Mouse (Mus musculus): ENCODE measurements around the gene Lrrc7. TPM values are rescaled to one million over a fixed set of nuclear protein-coding genes. Genes with fewer than 3 reads are reported as not detected.
A peak's percentile ranks its signal among the peaks of the same experiment; 100 is the strongest.

The Lrrc7 gene
- total RNA-seq, 2 experiments from 2014 or later, result 119 to 126 TPM

- no peak overlapping the region for H3K27ac ChIP-seq
- TF ChIP-seq CTCF (conservative IDR thresholded peaks at IDR 0.05), result no peak
- DNase-seq (ENCODE audit: low spot score in 2 of 2), result no peak
- H3K4me3 ChIP-seq, result no peak overlapping the region
Measured at GRCm38 (mm10) chr3:158528471-158528870, 33.5 kb downstream of the Lrrc7 start.

DNA sequence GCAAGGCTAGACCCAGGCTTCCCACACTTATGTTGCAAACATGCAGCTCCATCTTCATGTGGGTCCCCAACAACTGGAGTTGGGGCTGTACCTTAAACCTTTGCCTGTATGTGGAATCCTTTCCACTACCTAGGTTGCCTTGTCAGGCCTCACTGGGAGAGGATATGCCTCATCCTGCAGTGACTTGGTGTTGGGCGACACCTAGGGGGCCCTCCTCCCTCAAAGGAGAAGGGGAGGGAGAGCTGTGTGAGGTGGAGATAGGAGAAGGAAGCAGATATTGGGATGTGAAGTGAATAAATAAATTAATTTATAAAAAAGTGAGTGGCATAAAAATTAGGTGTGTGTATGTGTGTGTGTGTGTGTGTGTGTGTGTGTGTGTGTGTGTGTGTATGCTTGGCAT is 68.3 kb downstream of the Lrrc7 start:
- no peak for TF ChIP-seq CTCF (conservative IDR thresholded peaks at IDR 0.05)
- H3K4me3 ChIP-seq, result no peak overlapping the region
- DNase-seq (ENCODE audit: low spot score in 2 of 2), result no peak
- no peak overlapping the region for H3K27ac ChIP-seq

GRCm38 (mm10) chr3:158479677-158480076 is 82.3 kb downstream of the Lrrc7 start:
- no peak for TF ChIP-seq CTCF (conservative IDR thresholded peaks at IDR 0.05)
- no peak overlapping the region for H3K4me3 ChIP-seq

GRCm38 (mm10) chr3:158400600-158400999 is 161.4 kb downstream of the Lrrc7 start:
- no peak overlapping the region for H3K27ac ChIP-seq
- DNase-seq (ENCODE audit: low spot score in 2 of 2), result no peak

More at GRCm38 (mm10) chr3:158479677-158480076, 82.3 kb downstream of the Lrrc7 start:
- DNase-seq (ENCODE audit: low spot score in 2 of 2), result no peak
- H3K27ac ChIP-seq, result no peak overlapping the region

GRCm38 (mm10) chr3:158391534-158391933 is 170.5 kb downstream of the Lrrc7 start:
- Histone ChIP-seq H3K4me3 (no peak overlapping the region), H3K27ac (peak overlapping the region; percentile 88)
- no peak for TF ChIP-seq CTCF (conservative IDR thresholded peaks at IDR 0.05)
- peak in 1 of 2 experiments; percentile 54 for DNase-seq (ENCODE audit: low spot score in 2 of 2)

More at GRCm38 (mm10) chr3:158400600-158400999, 161.4 kb downstream of the Lrrc7 start:
- H3K4me3 ChIP-seq, result no peak overlapping the region
- no peak for TF ChIP-seq CTCF (conservative IDR thresholded peaks at IDR 0.05)

DNA sequence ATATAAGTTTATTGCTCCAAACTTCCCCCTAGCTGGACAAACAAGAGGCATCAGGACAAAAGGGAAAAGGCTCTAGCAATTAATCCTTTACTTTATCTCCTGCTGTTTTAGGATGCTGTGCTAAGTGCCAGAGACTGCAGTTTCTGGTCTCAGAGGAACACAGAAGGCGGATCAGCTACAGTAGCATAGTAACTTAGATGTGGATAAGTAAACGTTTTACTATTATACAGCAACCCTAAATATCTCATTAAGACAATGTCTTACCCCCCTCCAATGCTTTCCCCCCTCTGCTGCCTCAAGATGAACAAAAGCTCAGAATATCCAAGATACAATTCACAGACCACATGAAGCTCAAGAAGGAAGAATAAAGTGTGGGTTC is 174.0 kb downstream of the Lrrc7 start:
- peak overlapping the region; percentile 63 for H3K27ac ChIP-seq
- no peak for DNase-seq (ENCODE audit: low spot score in 2 of 2)
- TF ChIP-seq CTCF (conservative IDR thresholded peaks at IDR 0.05), result no peak
- H3K4me3 ChIP-seq, result no peak overlapping the region

DNA sequence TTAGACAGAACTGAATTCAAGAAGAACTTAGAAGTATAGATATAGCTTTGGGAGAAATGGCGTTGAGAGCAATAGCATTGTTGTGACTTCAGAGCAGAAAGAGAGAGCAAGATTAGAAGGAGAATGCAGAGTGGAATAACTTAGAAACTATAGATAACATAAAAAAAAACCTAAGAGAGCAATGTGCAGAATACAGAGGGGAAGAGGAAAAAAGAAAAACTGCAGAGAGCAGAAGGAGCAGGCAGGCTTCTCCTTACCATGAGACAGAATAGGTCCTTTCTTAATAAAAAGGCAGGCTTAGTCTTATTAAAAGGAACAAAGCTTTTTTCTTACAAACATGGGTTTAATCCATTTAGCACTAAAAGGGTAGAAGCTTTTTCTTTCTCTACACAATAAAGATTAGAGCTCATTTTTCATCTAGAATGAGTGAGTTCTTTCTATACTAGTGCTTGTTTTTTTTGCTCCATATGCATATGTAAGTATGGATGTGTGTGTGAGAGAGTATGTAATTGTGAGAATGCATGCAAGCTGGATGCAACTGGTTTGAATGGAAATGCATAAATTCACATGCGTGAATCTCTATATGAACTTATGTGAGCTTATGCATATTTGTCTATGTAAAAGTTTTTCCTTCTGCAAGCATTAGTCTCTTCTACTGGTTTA is 174.5 kb downstream of the Lrrc7 start:
- H3K27ac ChIP-seq, result peak overlapping the region; percentile 63; the same call in 1 of the 2 replicates
- no peak overlapping the region for H3K4me3 ChIP-seq
- no peak for DNase-seq (ENCODE audit: low spot score in 2 of 2)
- no peak for TF ChIP-seq CTCF (conservative IDR thresholded peaks at IDR 0.05)

- Histone ChIP-seq H3K27ac (0 out of 2 replicates have a peak overlapping the region, but pooled peaks have one; percentile 63), H3K4me3 (no peak overlapping the region)
- no peak for DNase-seq (ENCODE audit: low spot score in 2 of 2)
- no peak for TF ChIP-seq CTCF (conservative IDR thresholded peaks at IDR 0.05)
Measured at GRCm38 (mm10) chr3:158386848-158387247, 175.2 kb downstream of the Lrrc7 start.

DNA sequence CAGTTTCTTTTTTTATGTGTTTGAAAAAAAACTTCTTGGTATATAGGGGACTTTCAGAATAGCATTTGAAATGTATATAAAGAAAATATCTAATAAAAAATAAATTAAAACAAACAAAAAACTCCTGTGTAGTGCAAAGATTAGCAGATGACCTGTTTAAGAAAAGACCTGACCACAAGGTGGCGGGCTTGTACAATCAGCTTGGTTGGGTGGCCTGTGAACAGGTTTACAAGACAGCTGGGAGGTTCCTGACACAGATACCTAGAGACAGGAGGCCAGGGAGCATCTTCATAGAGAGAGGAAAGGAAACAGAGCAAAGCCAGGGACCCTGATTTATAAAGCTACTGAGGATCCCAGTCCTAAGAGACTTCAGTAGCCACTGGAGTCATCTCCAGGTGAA is 186.1 kb downstream of the Lrrc7 start:
- Histone ChIP-seq H3K27ac (no peak overlapping the region), H3K4me3 (no peak overlapping the region)
- no peak for DNase-seq (ENCODE audit: low spot score in 2 of 2)
- peak; percentile 70 for TF ChIP-seq CTCF (conservative IDR thresholded peaks at IDR 0.05)

DNA sequence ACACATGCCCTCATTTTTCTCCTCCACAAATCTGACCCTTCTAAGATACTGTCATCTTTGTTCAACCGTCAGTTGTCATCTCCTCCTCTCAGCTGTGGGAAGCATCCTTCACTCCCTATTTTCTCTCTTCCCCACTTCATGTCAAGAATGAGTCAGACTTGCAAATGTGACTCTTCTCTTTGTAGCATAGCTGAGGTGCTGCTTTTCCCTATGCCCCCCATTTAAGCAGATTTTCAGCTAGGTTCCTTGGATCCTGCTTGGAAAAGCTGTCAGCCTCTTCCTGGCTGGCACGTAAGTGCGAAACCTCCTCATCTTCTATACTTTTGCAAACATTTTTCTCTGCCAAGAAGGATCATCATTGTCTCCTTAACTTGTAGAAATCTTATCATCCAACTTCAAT is 192.9 kb downstream of the Lrrc7 start:
- H3K4me3 ChIP-seq, result no peak overlapping the region
- TF ChIP-seq CTCF (conservative IDR thresholded peaks at IDR 0.05), result no peak
- DNase-seq (ENCODE audit: low spot score in 2 of 2), result no peak
- 0 out of 2 replicates have a peak overlapping the region, but pooled peaks have one; percentile 39 for H3K27ac ChIP-seq

GRCm38 (mm10) chr3:158365801-158366200 is 196.2 kb downstream of the Lrrc7 start:
- H3K4me3 ChIP-seq, result no peak overlapping the region
- TF ChIP-seq CTCF (conservative IDR thresholded peaks at IDR 0.05), result no peak
- no peak for DNase-seq (ENCODE audit: low spot score in 2 of 2)
- no peak overlapping the region for H3K27ac ChIP-seq

GRCm38 (mm10) chr3:158362091-158362490 is 199.9 kb downstream of the Lrrc7 start:
- no peak for TF ChIP-seq CTCF (conservative IDR thresholded peaks at IDR 0.05)
- no peak overlapping the region for H3K27ac ChIP-seq
- DNase-seq (ENCODE audit: low spot score in 2 of 2), result no peak
- no peak overlapping the region for H3K4me3 ChIP-seq

DNA sequence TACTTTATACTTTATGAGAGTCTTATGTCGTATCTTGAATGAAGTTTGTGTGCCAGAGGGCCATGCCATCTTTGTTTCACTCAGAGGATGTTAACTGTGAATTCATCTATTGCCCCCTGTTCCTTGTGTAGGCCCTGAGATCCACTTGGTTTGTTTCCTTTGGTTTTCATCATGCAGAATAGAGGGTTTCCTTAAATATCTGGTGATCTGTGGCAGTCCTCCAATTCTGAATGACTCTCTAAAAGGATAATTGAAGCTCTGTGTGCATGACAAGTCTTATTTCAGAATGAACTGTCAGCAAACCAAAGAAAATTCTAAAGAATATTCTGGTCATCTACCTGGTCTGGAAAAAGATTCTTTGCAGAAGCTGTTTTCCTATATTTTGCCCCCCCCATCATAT is 205.3 kb downstream of the Lrrc7 start:
- DNase-seq (ENCODE audit: low spot score in 2 of 2), result no peak
- H3K4me3 ChIP-seq, result no peak overlapping the region
- H3K27ac ChIP-seq, result no peak overlapping the region

DNA sequence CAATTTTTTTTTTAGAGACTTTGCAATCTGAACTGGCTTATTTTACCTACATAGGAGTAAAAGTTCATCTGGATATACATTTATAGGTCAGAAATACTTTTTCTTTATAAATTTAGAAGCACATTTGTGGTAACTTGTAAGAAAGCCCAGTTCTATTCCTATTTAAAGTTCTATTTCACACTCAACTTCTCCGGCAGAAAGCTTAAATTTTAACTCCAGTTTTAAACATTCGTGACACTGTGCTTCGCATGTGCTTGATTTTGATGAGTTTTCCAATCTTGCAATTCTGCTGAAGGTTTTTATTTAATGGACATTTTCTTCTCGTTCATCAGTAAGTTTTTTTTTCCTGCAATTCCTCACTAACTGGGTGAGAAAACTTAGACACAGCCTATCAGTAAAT is 205.8 kb downstream of the Lrrc7 start:
- TF ChIP-seq CTCF (conservative IDR thresholded peaks at IDR 0.05), result no peak
- H3K4me3 ChIP-seq, result no peak overlapping the region
- no peak for DNase-seq (ENCODE audit: low spot score in 2 of 2)
- H3K27ac ChIP-seq, result no peak overlapping the region

More for the DNA sequence above, 205.3 kb downstream of the Lrrc7 start:
- TF ChIP-seq CTCF (conservative IDR thresholded peaks at IDR 0.05), result no peak

All from layer of hippocampus, adult 2 months (tissue).